Mouse (Mus musculus): ENCODE data around the gene Rbfox1. TPM values are rescaled to one million over a fixed set of nuclear protein-coding genes. Genes with fewer than 3 reads are reported as not detected.

The Rbfox1 gene
- total RNA-seq, 2 experiments from 2014 or later: not detected

GRCm38 (mm10) chr16:7433296-7433695, 1548.1 kb downstream of the Rbfox1 start:
- ATAC-seq (ENCODE audit: poor library complexity, severe bottlenecking): no peak

- ATAC-seq (ENCODE audit: poor library complexity, severe bottlenecking): no peak
Observed at GRCm38 (mm10) chr16:7446791-7447290, 1561.7 kb downstream of the Rbfox1 start.

- ATAC-seq (ENCODE audit: poor library complexity, severe bottlenecking): no peak
Observed at GRCm38 (mm10) chr16:7447718-7448649, 1562.8 kb downstream of the Rbfox1 start.

- ATAC-seq (ENCODE audit: poor library complexity, severe bottlenecking): no peak
Observed at GRCm38 (mm10) chr16:7451193-7451592, 1566.0 kb downstream of the Rbfox1 start.

GRCm38 (mm10) chr16:7457571-7457970, 1572.4 kb downstream of the Rbfox1 start:
- no peak for ATAC-seq (ENCODE audit: poor library complexity, severe bottlenecking)

Measured in megakaryocyte, adult 5-6 weeks (primary cell).